Mouse (Mus musculus) adrenal gland, adult 2 months (tissue): ENCODE data around the gene Fam209. TPM values are rescaled to one million over a fixed set of nuclear protein-coding genes. Genes with fewer than 3 reads are reported as not detected.

ENCODE experiments used
- DNase-seq: peaks from one replicate; pipeline ENCODE4 v3.0.0; 2021
- polyA plus RNA-seq: library from polyadenylated mRNA; depleted of rRNA; stranded (reverse); fragments of >200 nt; gene quantifications from 2 replicates; pipeline ENCODE4 v1.2.3, GENCODE M21; 2012
- total RNA-seq, 2 experiments: library from RNA; stranded (reverse); gene quantifications; 2 replicates each; pipeline ENCODE4 v1.2.3; 2021

The Fam209 gene
- total and polyA plus RNA-seq, 3 experiments, result 0.31 TPM; not detected in 2

DNA sequence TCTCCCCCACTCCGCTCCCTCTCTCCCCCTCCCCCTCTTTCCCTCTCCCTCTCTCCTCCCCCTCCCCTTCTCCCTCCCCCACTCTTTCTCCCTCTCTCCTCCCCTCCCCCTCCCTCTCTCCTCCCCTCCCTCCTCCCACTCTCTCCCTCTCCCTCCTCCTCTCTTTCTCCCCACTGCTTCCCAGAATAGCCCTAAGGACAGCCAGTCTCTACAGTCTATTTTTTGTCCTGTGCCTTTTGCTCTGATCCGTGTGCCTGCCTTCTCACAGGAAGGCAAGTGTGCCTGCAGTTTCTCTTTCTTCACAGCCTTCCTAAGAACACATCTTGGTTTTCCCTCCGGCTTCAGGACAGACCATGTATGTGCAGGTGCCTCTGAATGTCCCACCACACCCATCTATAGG is 5.0 kb downstream of the Fam209 start:
- no peak for DNase-seq

GRCm38 (mm10) chr2:172477860-172478259 is 5.5 kb downstream of the Fam209 start:
- DNase-seq, result peak; percentile 34

GRCm38 (mm10) chr2:172480296-172480695 is 8.0 kb downstream of the Fam209 start:
- no peak for DNase-seq

DNA sequence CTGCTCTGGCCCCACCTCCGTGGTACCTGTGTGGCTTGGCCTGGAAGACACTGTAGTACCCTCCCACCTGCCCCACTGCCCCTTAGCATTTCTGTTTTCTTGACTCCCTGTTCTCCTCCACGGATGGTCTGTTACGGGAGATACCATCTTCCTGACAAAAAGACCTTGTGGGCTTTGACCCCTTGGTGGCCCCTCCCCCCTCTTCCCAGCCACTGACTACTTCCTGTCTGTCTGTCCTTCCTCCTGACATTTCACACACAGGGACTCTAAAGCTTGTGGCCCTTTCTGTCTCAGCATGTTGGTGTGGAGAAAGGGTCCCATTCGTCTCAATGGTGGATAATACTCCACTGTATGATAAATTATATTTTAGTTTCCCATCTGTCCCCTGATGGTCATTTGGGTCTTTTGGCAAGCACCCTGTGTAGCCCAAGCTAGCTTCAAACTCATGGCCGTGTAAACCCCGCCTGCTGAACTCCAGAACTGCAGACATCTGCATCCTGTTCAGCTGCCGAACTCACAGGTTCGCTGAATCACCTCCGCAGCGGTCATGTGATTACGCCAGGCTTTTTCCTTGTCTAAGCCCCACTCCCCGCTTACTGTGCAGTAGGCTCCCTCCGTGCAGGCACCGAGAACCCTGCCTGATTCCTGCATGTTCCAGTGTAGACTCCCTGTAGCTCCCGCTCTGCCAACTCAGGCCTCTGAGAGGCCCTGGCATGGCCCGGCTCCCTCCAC is 9.5 kb downstream of the Fam209 start:
- DNase-seq, result no peak

DNA sequence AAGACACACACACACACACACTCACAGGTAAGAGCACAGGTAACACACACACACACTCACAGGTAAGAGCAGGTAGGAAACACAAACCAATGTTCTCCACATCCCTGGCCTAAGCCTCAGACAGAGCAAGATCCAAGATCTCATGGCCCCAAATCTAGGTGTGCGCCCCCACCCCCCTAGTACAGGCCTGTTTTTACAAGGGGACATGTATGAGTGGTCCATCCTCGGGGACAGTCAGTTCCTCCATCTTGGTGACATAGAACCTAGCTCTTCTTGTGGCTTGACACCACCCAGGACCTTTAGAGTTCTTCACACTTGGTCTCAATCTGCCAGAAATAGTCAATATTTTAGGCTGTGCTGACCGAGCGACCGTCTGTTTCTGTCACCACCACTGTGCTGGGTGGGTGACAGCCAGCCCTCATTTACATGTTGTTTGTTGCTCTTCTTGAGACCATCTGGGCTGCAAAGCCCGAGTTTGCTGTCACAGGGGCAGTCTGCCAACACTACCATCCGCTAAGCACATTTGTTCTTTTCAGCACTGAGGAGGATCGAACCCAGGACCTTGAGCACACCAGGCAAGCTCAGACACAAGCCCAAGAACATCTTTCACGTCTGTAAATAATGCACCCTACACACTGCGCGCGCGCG is 11.6 kb downstream of the Fam209 start:
- DNase-seq, result no peak

GRCm38 (mm10) chr2:172484696-172485370 is 12.5 kb downstream of the Fam209 start:
- no peak for DNase-seq

DNA sequence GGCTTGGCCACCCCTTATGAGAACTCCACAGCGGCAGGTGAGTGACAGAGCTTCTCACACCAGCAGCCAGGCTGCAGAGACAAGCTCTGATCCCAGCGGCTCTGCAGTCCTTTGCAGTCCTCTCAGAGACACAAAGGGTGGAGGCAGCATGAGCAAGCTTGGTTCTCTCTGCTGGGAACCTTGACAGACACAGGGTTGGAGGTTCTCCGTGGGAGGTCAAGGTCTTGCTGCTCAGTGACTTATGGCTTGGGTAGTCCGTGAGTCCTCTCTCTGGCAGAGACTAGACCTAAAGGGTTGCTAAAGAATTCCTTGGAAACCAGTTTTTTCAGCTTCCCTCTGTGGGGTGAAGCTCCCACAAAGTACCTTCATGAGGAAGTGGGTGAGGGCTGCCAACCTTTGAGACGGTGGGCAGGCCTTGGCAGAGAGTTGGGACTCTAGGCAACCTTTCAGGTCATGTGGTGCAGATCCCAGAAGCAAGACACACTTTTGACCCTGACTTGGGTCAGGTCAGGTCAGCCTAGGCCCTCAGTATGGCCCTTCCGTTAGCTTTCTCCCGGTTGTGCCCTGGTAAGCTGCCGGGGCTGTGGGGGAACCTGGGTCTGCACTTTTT is 24.5 kb downstream of the Fam209 start:
- peak; percentile 74 for DNase-seq

DNA sequence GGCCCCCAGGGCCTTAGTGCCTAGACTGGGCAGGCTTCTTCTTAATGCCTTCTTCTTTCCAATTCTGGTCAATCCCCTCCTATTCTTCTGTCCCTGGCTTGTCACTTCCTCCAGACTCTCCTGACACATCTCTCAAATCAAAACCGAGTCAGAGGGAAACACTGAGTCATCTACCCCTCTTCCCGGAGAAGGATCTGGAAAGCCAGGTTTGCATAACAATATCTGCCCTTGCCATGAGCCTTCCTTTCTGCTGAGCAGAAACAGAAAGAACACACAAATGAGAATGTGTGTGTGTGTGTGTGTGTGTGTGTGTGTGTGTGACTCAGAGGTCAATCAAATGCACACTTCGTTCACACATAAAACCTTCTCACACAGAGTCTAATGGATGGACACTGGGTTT is 26.5 kb downstream of the Fam209 start:
- peak; percentile 53 for DNase-seq

DNA sequence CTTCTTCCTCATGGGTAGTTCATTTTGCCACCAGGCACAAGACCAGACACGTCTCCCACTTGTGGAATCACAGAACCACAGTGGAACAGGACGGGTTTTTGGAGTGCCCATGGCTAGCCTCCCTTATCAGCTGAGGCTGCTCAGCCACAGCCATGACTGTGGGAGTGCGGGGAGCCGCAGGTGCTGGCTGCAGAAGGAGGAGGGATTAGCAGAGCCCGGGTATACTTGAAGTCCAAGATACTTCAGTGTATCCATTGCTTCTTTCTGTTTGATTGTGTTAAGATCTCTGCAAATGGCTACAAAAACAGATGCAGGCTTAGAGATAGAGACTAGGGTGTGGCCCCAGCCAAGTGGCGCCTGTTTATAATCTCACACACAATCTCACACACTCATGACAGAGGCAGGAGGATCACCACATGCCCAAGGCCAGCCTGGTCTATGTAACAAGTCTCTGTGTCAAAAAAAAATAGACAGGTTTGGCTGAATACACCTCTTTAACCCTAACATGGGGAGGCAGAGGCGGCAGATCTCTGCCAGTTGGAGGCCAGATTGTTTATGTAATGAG is 28.5 kb downstream of the Fam209 start:
- no peak for DNase-seq

- DNase-seq, result peak; percentile 20
Observed at GRCm38 (mm10) chr2:172501341-172501740, 29.0 kb downstream of the Fam209 start.

GRCm38 (mm10) chr2:172502168-172502567 is 29.8 kb downstream of the Fam209 start:
- DNase-seq, result no peak

GRCm38 (mm10) chr2:172506121-172506520 is 33.8 kb downstream of the Fam209 start:
- DNase-seq, result no peak

GRCm38 (mm10) chr2:172510056-172510712 is 37.9 kb downstream of the Fam209 start:
- no peak for DNase-seq

DNA sequence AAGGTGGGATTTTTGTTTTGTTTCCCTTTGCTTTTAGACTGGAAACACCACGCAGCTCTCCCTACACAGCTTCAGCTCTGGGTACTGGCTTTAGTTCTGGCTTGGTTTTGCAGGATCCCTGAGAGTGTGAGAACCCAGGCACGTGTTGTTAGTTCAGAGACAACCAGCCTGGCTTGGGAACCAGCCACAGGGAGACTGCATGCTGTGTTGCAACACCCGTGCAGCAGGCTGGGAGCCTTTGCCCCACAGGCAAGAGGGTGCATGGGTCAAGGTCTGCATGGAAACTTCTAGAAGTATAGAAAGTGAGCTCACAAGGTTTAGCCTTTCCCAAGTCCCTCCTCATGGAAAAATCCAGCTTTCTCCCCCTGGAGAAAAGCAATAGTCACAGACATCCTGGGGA is 38.6 kb downstream of the Fam209 start:
- DNase-seq, result no peak

GRCm38 (mm10) chr2:172516407-172516992 is 44.2 kb downstream of the Fam209 start:
- DNase-seq, result no peak

DNA sequence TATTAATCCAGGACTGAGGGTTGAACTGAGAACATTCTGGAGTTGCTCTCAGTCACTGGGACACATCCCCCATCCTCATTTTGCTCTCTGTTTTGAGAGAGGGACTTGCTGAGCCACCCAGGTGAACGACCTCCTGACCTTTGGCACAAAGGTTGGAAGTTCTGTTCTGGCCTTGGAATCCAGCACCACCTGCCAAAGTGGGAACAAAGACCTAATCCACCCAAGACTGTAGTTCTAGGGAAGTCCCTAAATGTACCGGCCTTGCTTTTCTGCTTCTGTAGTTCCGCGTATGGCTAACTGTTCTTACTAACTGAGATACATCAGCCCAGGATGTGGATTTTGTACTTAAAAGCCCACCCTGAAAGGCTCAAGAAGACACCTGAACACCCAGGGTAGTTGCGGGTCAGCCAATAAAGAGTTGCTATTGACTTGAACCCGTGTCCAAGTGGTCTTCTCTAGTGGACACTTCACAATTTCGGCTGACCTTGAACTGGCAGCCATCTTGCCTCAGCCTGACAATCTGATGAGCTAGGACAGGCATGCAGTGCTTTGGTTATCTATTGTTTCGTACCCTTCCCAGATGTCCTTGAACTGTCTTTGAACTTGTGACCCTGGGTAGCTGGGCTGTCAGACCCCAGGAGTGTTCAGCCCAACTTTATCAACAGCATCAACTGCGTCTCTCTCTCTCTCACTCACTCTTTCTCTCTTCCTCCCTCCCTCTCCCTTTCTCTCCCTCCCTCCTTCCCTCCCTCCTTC is 48.5 kb downstream of the Fam209 start:
- no peak for DNase-seq

GRCm38 (mm10) chr2:172522528-172522927 is 50.2 kb downstream of the Fam209 start:
- no peak for DNase-seq
